ENCODE assay signal across 8 mouse cellular contexts in genomic region chr7:127511241-127511640, GRCm38 (mm10). TPM values are rescaled to one million over a fixed set of nuclear protein-coding genes. Genes with fewer than 3 reads are reported as not detected.
DNase-seq lines count a peak whose midpoint lies in the region; ATAC-seq and TF ChIP-seq lines count a peak whose summit lies in the region.

No protein-coding gene starts in this region.

- peak; percentile 11 for DNase-seq in adrenal gland, postnatal 10 days
- no peak for DNase-seq in adrenal gland, postnatal 4 days (ENCODE audit: low spot score in 2 of 2)
- peak; percentile 28 for DNase-seq in ES-E14 (ENCODE audit: low read depth, low spot score)
- no peak for DNase-seq in forebrain, embryonic 11.5 days (ENCODE audit: low spot score)
- DNase-seq in midbrain, embryonic 14.5 days, result peak; percentile 38
- no peak for DNase-seq in thymus, adult 2 months
- DNase-seq in testis, postnatal 10 days (ENCODE audit: low spot score), result no peak

- no peak for TF ChIP-seq CTCF in thymus, adult 2 months (IDR thresholded peaks at IDR 0.05; ENCODE audit: borderline replicate concordance, control insufficient read depth, extremely low read depth, insufficient read depth, low read length, poor library complexity)

- H3K9ac ChIP-seq in ES-E14 (ENCODE audit: insufficient read depth, low read depth, low read length, poor library complexity, severe bottlenecking), result peak overlapping the region; percentile 97; the same call in 1 of the 2 replicates
- peak overlapping the region; percentile 93; the same call in 1 of the 2 replicates for H3K9ac ChIP-seq in forebrain, embryonic 11.5 days (ENCODE audit: low read length)
- peak overlapping the region; percentile 85; the same call in 1 of the 2 replicates for H3K9ac ChIP-seq in kidney, embryonic 15.5 days
- H3K9ac ChIP-seq in midbrain, embryonic 14.5 days (replicated peaks; ENCODE audit: low read length), result peak overlapping the region; percentile 71; the same call in 1 of the 2 replicates

- no peak for TF ChIP-seq POLR2A in thymus, adult 2 months (IDR thresholded peaks at IDR 0.05; ENCODE audit: control insufficient read depth, extremely low read depth, insufficient read depth, low read length, poor library complexity)

- in situ Hi-C loops in ES-E14 (cut with MboI; ENCODE audit: low sequenced_read_pairs in 2 of 2, unreplicated experiment in 2 of 2), result no loop called here

- peak overlapping the region; percentile 96; the same call in 1 of the 2 replicates for H3K27ac ChIP-seq in ES-E14 (ENCODE audit: insufficient read depth, low read depth, low read length, poor library complexity, severe bottlenecking)
- peak overlapping the region; percentile 95; the same call in 1 of the 2 replicates for H3K27ac ChIP-seq in forebrain, embryonic 11.5 days (ENCODE audit: low read depth, low read length)
- H3K27ac ChIP-seq in kidney, embryonic 15.5 days, result peak overlapping the region; percentile 99
- H3K27ac ChIP-seq in midbrain, embryonic 14.5 days (replicated peaks; ENCODE audit: low read depth, low read length), result peak overlapping the region; percentile 96
- no peak overlapping the region for H3K27ac ChIP-seq in thymus, adult 2 months (ENCODE audit: control insufficient read depth, insufficient read depth, low read length)

- H3K4me3 ChIP-seq in ES-E14 (ENCODE audit: insufficient read depth in 1 of 2, low read depth in 1 of 2, low read length in 2 of 2, poor library complexity in 1 of 2, severe bottlenecking in 1 of 2), result peak overlapping the region; percentile 74 to 85
- peak overlapping the region; percentile 86 for H3K4me3 ChIP-seq in forebrain, embryonic 11.5 days (ENCODE audit: low read depth, low read length)
- H3K4me3 ChIP-seq in kidney, embryonic 15.5 days (replicated peaks), result peak overlapping the region; percentile 87
- peak overlapping the region; percentile 76 for H3K4me3 ChIP-seq in midbrain, embryonic 14.5 days (replicated peaks; ENCODE audit: low read depth, low read length)
- H3K4me3 ChIP-seq in thymus, adult 2 months (ENCODE audit: control insufficient read depth, insufficient read depth, low read length), result no peak overlapping the region

- WGBS in forebrain, embryonic 11.5 days, result 39% methylated on average over 8 of the region's 8 CpGs
- 27% methylated on average over 8 of the region's 8 CpGs for WGBS in kidney, embryonic 15.5 days
- WGBS in midbrain, embryonic 14.5 days, result 33% methylated on average over 8 of the region's 8 CpGs
- 54% methylated on average over 8 of the region's 8 CpGs for WGBS in thymus, adult 2 months

- H3K27me3 ChIP-seq in forebrain, embryonic 11.5 days (ENCODE audit: control insufficient read depth, insufficient read depth, low read length), result no peaks in the 10 kb centered on the region
- H3K27me3 ChIP-seq in kidney, embryonic 15.5 days, result no peaks in the 10 kb centered on the region
- H3K27me3 ChIP-seq in midbrain, embryonic 14.5 days (ENCODE audit: control insufficient read depth, insufficient read depth, low read length), result no peaks in the 10 kb centered on the region
- no peaks in the 10 kb centered on the region for H3K27me3 ChIP-seq in thymus, adult 2 months (ENCODE audit: control insufficient read depth, insufficient read depth, low read length)

- peaks cover 0 to 4% of the 10 kb centered on the region in 2 experiments; a peak in 3 of 4 replicates for H3K4me1 ChIP-seq in ES-E14 (ENCODE audit: control insufficient read depth in 2 of 2, insufficient read depth in 2 of 2, low read length in 2 of 2, poor library complexity in 1 of 2)
- peaks cover 5% of the 10 kb centered on the region; the same call in 1 of the 2 replicates for H3K4me1 ChIP-seq in forebrain, embryonic 11.5 days (replicated peaks; ENCODE audit: control insufficient read depth, insufficient read depth, low read length)
- H3K4me1 ChIP-seq in kidney, embryonic 15.5 days, result peaks cover 22% of the 10 kb centered on the region
- peaks cover 13% of the 10 kb centered on the region for H3K4me1 ChIP-seq in midbrain, embryonic 14.5 days (ENCODE audit: control insufficient read depth, insufficient read depth, low read length)
- no peaks in the 10 kb centered on the region for H3K4me1 ChIP-seq in thymus, adult 2 months (replicated peaks; ENCODE audit: control insufficient read depth, insufficient read depth, low read length)

- H3K9me3 ChIP-seq in ES-E14 (ENCODE audit: control insufficient read depth, insufficient read depth, low read depth, low read length), result no peaks in the 10 kb centered on the region
- no peaks in the 10 kb centered on the region for H3K9me3 ChIP-seq in forebrain, embryonic 11.5 days (ENCODE audit: control insufficient read depth, low read length)
- H3K9me3 ChIP-seq in kidney, embryonic 15.5 days (replicated peaks), result no peaks in the 10 kb centered on the region
- no peaks in the 10 kb centered on the region for H3K9me3 ChIP-seq in midbrain, embryonic 14.5 days (ENCODE audit: control insufficient read depth, low read length)

- no peak for ATAC-seq in forebrain, embryonic 11.5 days (replicated peaks; ENCODE audit: low FRiP score)
- ATAC-seq in kidney, embryonic 15.5 days (replicated peaks; ENCODE audit: low FRiP score), result no peak
- no peak for ATAC-seq in midbrain, embryonic 14.5 days (ENCODE audit: low FRiP score, low TSS enrichment)

- peaks cover 3% of the 10 kb centered on the region; the same call in 1 of the 2 replicates for H3K36me3 ChIP-seq in ES-E14 (ENCODE audit: control insufficient read depth, insufficient read depth, low read length, poor library complexity, severe bottlenecking)
- H3K36me3 ChIP-seq in forebrain, embryonic 11.5 days (ENCODE audit: control insufficient read depth, insufficient read depth, low read length), result no peaks in the 10 kb centered on the region; the same call in 1 of the 2 replicates
- H3K36me3 ChIP-seq in kidney, embryonic 15.5 days, result peaks cover 26% of the 10 kb centered on the region
- H3K36me3 ChIP-seq in midbrain, embryonic 14.5 days (ENCODE audit: control insufficient read depth, insufficient read depth, low read length), result peaks cover 21% of the 10 kb centered on the region
- H3K36me3 ChIP-seq in thymus, adult 2 months (ENCODE audit: control insufficient read depth, insufficient read depth, low read length), result peaks cover 6% of the 10 kb centered on the region

- H3K4me2 ChIP-seq in forebrain, embryonic 11.5 days (ENCODE audit: low read depth, low read length, severe bottlenecking), result peak overlapping the region; percentile 55
- peak overlapping the region; percentile 56 for H3K4me2 ChIP-seq in kidney, embryonic 15.5 days
- peak overlapping the region; percentile 50 for H3K4me2 ChIP-seq in midbrain, embryonic 14.5 days (ENCODE audit: low read length)

TF ChIP-seq in ES-E14, 5 proteins besides CTCF, POLR2A, EP300 and RAD21:
- TF ChIP-seq ZC3H11A (IDR thresholded peaks at IDR 0.05; ENCODE audit: borderline replicate concordance, low read depth, low read length) (no peak), CHD2 (IDR thresholded peaks at IDR 0.05; ENCODE audit: low read depth, low read length) (no peak), HCFC1 (IDR thresholded peaks at IDR 0.05; ENCODE audit: borderline replicate concordance, insufficient read depth, low read length) (no peak), MAFK (IDR thresholded peaks at IDR 0.05; ENCODE audit: insufficient read depth, low read depth, low read length) (no peak), ZNF384 (IDR thresholded peaks at IDR 0.05; ENCODE audit: low read depth, low read length) (no peak)

RNA-seq across cellular contexts. Expression of gene Srcap, which starts 0.5 kb away (rescaled TPM):
- total RNA-seq in adrenal gland, postnatal 10 days (2021), result 10 to 100 TPM; 70.0 to 94.2 TPM
- 100 to 1,000 TPM; 111 to 118 TPM for total RNA-seq in adrenal gland, postnatal 4 days (2021)
- 50.7 and 52.0 TPM in 2 replicates for total RNA-seq in ES-E14 (2012; rRNA removed)
- 91.6 and 93.5 TPM in 2 replicates for polyA plus RNA-seq in forebrain, embryonic 11.5 days (2014; fragmentation: Nextera tagmentation; extraction: Ambion mirVana)
- 54.6 and 57.9 TPM in 2 replicates for polyA plus RNA-seq in kidney, embryonic 15.5 days (2015; fragmentation: Nextera tagmentation; extraction: Ambion mirVana)
- 46.1 and 64.3 TPM in 2 replicates for polyA plus RNA-seq in midbrain, embryonic 14.5 days (2014; fragmentation: Nextera tagmentation; extraction: Ambion mirVana)
- polyA plus RNA-seq in thymus, adult 2 months (2012; rRNA removed), result 92.3 and 131 TPM in 2 replicates

RNA-seq across cellular contexts. Expression of gene Gm42715, which starts 8.1 kb away (rescaled TPM):
- 10 to 100 TPM; 17.9 to 28.8 TPM for total RNA-seq in adrenal gland, postnatal 10 days (2021)
- total RNA-seq in adrenal gland, postnatal 4 days (2021), result 10 to 100 TPM; 26.4 to 27.5 TPM
- 22.7 and 22.9 TPM in 2 replicates for total RNA-seq in ES-E14 (2012; rRNA removed)
- 23.3 and 24.7 TPM in 2 replicates for polyA plus RNA-seq in forebrain, embryonic 11.5 days (2014; fragmentation: Nextera tagmentation; extraction: Ambion mirVana)
- polyA plus RNA-seq in kidney, embryonic 15.5 days (2015; fragmentation: Nextera tagmentation; extraction: Ambion mirVana), result 18.7 and 19.4 TPM in 2 replicates
- polyA plus RNA-seq in midbrain, embryonic 14.5 days (2014; fragmentation: Nextera tagmentation; extraction: Ambion mirVana), result 18.8 and 20.8 TPM in 2 replicates
- polyA plus RNA-seq in thymus, adult 2 months (2012; rRNA removed), result 10.4 and 14.1 TPM in 2 replicates

RNA-seq across cellular contexts. Expression of gene Fbrs, which starts 32.2 kb away (rescaled TPM):
- 10 to 100 TPM; 53.3 to 65.8 TPM for total RNA-seq in adrenal gland, postnatal 10 days (2021)
- 10 to 100 TPM; 90.8 to 94.0 TPM for total RNA-seq in adrenal gland, postnatal 4 days (2021)
- total RNA-seq in ES-E14 (2012; rRNA removed), result 11.1 and 13.4 TPM in 2 replicates
- 13.6 and 14.7 TPM in 2 replicates for polyA plus RNA-seq in forebrain, embryonic 11.5 days (2014; fragmentation: Nextera tagmentation; extraction: Ambion mirVana)
- polyA plus RNA-seq in kidney, embryonic 15.5 days (2015; fragmentation: Nextera tagmentation; extraction: Ambion mirVana), result 10.2 and 11.9 TPM in 2 replicates
- 14.9 and 17.8 TPM in 2 replicates for polyA plus RNA-seq in midbrain, embryonic 14.5 days (2014; fragmentation: Nextera tagmentation; extraction: Ambion mirVana)
- 122 and 128 TPM in 2 replicates for polyA plus RNA-seq in thymus, adult 2 months (2012; rRNA removed)

RNA-seq across cellular contexts. Expression of gene Tmem265, which starts 49.9 kb away (rescaled TPM):
- not detected for total RNA-seq in adrenal gland, postnatal 10 days (2021)
- total RNA-seq in adrenal gland, postnatal 4 days (2021), result not detected
- total RNA-seq in ES-E14 (2012; rRNA removed), result 5.0 TPM in 1 of 2 replicates, not detected in the other
- polyA plus RNA-seq in forebrain, embryonic 11.5 days (2014; fragmentation: Nextera tagmentation; extraction: Ambion mirVana), result 10.2 and 13.0 TPM in 2 replicates
- 8.7 and 10.4 TPM in 2 replicates for polyA plus RNA-seq in kidney, embryonic 15.5 days (2015; fragmentation: Nextera tagmentation; extraction: Ambion mirVana)
- polyA plus RNA-seq in midbrain, embryonic 14.5 days (2014; fragmentation: Nextera tagmentation; extraction: Ambion mirVana), result 5.1 and 14.5 TPM in 2 replicates
- 12.5 and 12.8 TPM in 2 replicates for polyA plus RNA-seq in thymus, adult 2 months (2012; rRNA removed)

RNA-seq across cellular contexts. Expression of gene Prr14, which starts 51.8 kb away (rescaled TPM):
- 10 to 100 TPM; 37.3 to 40.0 TPM for total RNA-seq in adrenal gland, postnatal 10 days (2021)
- 10 to 100 TPM; 52.3 to 54.8 TPM for total RNA-seq in adrenal gland, postnatal 4 days (2021)
- total RNA-seq in ES-E14 (2012; rRNA removed), result 16.3 and 17.1 TPM in 2 replicates
- polyA plus RNA-seq in forebrain, embryonic 11.5 days (2014; fragmentation: Nextera tagmentation; extraction: Ambion mirVana), result 70.7 and 77.3 TPM in 2 replicates
- 36.0 and 47.4 TPM in 2 replicates for polyA plus RNA-seq in kidney, embryonic 15.5 days (2015; fragmentation: Nextera tagmentation; extraction: Ambion mirVana)
- polyA plus RNA-seq in midbrain, embryonic 14.5 days (2014; fragmentation: Nextera tagmentation; extraction: Ambion mirVana), result 41.8 and 44.3 TPM in 2 replicates
- 191 and 212 TPM in 2 replicates for polyA plus RNA-seq in thymus, adult 2 months (2012; rRNA removed)

Comparison
In these comparisons a context has a peak if more than half of its experiments do, and no peak if none do; other contexts are left out.
1. DNase-seq: peak in adrenal gland, postnatal 10 days (single experiment), ES-E14 (single experiment) and midbrain, embryonic 14.5 days (single experiment); none in adrenal gland, postnatal 4 days (0 of 2), forebrain, embryonic 11.5 days (single experiment), thymus, adult 2 months (single experiment) and testis, postnatal 10 days (single experiment).
2. Peak in every context shown above with its lines, with median percentiles within 50 percentile points of each other: H3K9ac ChIP-seq and H3K4me2 ChIP-seq.